Mouse (Mus musculus): Measurements from ENCODE around the gene Cd8b1. TPM values are rescaled to one million over a fixed set of nuclear protein-coding genes. Genes with fewer than 3 reads are reported as not detected.

The Cd8b1 gene
- total RNA-seq, 2 experiments from 2014 or later = not detected

GRCm38 (mm10) chr6:71339351-71339750 is 16.8 kb downstream of the Cd8b1 start:
- intact Hi-C loops (cut with DNase I; ENCODE audit: low total_unique reads) = no loop called here
- DNase-seq = no peak

- DNase-seq = no peak
- intact Hi-C loops (cut with DNase I; ENCODE audit: low total_unique reads) = no loop called here
These were observed 18.6 kb downstream of the Cd8b1 start for GRCm38 (mm10) chr6:71341179-71341578.

GRCm38 (mm10) chr6:71348006-71348405 is 25.4 kb downstream of the Cd8b1 start:
- intact Hi-C loops (cut with DNase I; ENCODE audit: low total_unique reads) = no loop called here
- no peak for DNase-seq

- intact Hi-C loops (cut with DNase I; ENCODE audit: low total_unique reads) = no loop called here
- no peak for DNase-seq
These were observed 28.6 kb downstream of the Cd8b1 start for GRCm38 (mm10) chr6:71351201-71351600.

- intact Hi-C loops (cut with DNase I; ENCODE audit: low total_unique reads) = no loop called here
- no peak for DNase-seq
These were observed 29.6 kb downstream of the Cd8b1 start for GRCm38 (mm10) chr6:71352201-71352600.

GRCm38 (mm10) chr6:71352866-71353427 is 30.4 kb downstream of the Cd8b1 start:
- intact Hi-C loops (cut with DNase I; ENCODE audit: low total_unique reads) = no loop called here
- no peak for DNase-seq

GRCm38 (mm10) chr6:71353722-71354121 is 31.1 kb downstream of the Cd8b1 start:
- intact Hi-C loops (cut with DNase I; ENCODE audit: low total_unique reads) = no loop called here

GRCm38 (mm10) chr6:71357493-71357892 is 34.9 kb downstream of the Cd8b1 start:
- intact Hi-C loops (cut with DNase I; ENCODE audit: low total_unique reads) = no loop called here
- no peak for DNase-seq

More at GRCm38 (mm10) chr6:71353722-71354121, 31.1 kb downstream of the Cd8b1 start:
- no peak for DNase-seq

- intact Hi-C loops (cut with DNase I; ENCODE audit: low total_unique reads) = no loop called here
- DNase-seq = no peak
These were observed 37.6 kb downstream of the Cd8b1 start for GRCm38 (mm10) chr6:71360221-71360620.

GRCm38 (mm10) chr6:71360751-71361150 is 38.2 kb downstream of the Cd8b1 start:
- intact Hi-C loops (cut with DNase I; ENCODE audit: low total_unique reads) = no loop called here

GRCm38 (mm10) chr6:71361156-71361670 is 38.6 kb downstream of the Cd8b1 start:
- intact Hi-C loops (cut with DNase I; ENCODE audit: low total_unique reads) = no loop called here
- no peak for DNase-seq

More at GRCm38 (mm10) chr6:71360751-71361150, 38.2 kb downstream of the Cd8b1 start:
- no peak for DNase-seq

GRCm38 (mm10) chr6:71363995-71364394 is 41.4 kb downstream of the Cd8b1 start:
- DNase-seq = no peak
- intact Hi-C loops (cut with DNase I; ENCODE audit: low total_unique reads) = no loop called here

GRCm38 (mm10) chr6:71369416-71369815 is 46.8 kb downstream of the Cd8b1 start:
- intact Hi-C loops (cut with DNase I; ENCODE audit: low total_unique reads) = no loop called here
- DNase-seq = no peak

- DNase-seq = no peak
- intact Hi-C loops (cut with DNase I; ENCODE audit: low total_unique reads) = loop anchor here (10.0 kb wide), 1 partner anchor 56 kb away; no protein-coding TSS in a partner anchor
These were observed 48.6 kb downstream of the Cd8b1 start for GRCm38 (mm10) chr6:71371085-71371605.

- intact Hi-C loops (cut with DNase I; ENCODE audit: low total_unique reads) = loop anchor here (10.0 kb wide), 1 partner anchor 57 kb away; no protein-coding TSS in a partner anchor
- no peak for DNase-seq
These were observed 49.6 kb downstream of the Cd8b1 start for GRCm38 (mm10) chr6:71372041-71372720.

- DNase-seq = no peak
These were observed 50.7 kb downstream of the Cd8b1 start, which contains the start of gene Cd8a for GRCm38 (mm10) chr6:71373249-71373775. TSS of gene Cd8a (plus strand) at chr6:71373427.

GRCm38 (mm10) chr6:71374311-71374829 is 51.8 kb downstream of the Cd8b1 start:
- no peak for DNase-seq
- intact Hi-C loops (cut with DNase I; ENCODE audit: low total_unique reads) = loop anchor here (10.0 kb wide), 1 partner anchor 60 kb away; no protein-coding TSS in a partner anchor

More at GRCm38 (mm10) chr6:71373249-71373775, 50.7 kb downstream of the Cd8b1 start, which contains the start of gene Cd8a:
- intact Hi-C loops (cut with DNase I; ENCODE audit: low total_unique reads) = loop anchor here (10.0 kb wide), 1 partner anchor 59 kb away; no protein-coding TSS in a partner anchor

- DNase-seq = no peak
- intact Hi-C loops (cut with DNase I; ENCODE audit: low total_unique reads) = loop anchor here (10.0 kb wide), 1 partner anchor 60 kb away; no protein-coding TSS in a partner anchor
These were observed 52.3 kb downstream of the Cd8b1 start for GRCm38 (mm10) chr6:71374921-71375320.

- intact Hi-C loops (cut with DNase I; ENCODE audit: low total_unique reads) = loop anchor here (10.0 kb wide), 1 partner anchor 62 kb away; no protein-coding TSS in a partner anchor
- DNase-seq = no peak
These were observed 54.1 kb downstream of the Cd8b1 start for GRCm38 (mm10) chr6:71376711-71377110.

GRCm38 (mm10) chr6:71381654-71382053 is 59.1 kb downstream of the Cd8b1 start:
- no peak for DNase-seq
- intact Hi-C loops (cut with DNase I; ENCODE audit: low total_unique reads) = no loop called here
